Mouse (Mus musculus): ENCODE results near the gene Pfn1. TPM values are rescaled to one million over a fixed set of nuclear protein-coding genes. Genes with fewer than 3 reads are reported as not detected.

Pfn1 gene
- polyA plus RNA-seq, 1 experiment from 2014 or later: 1,843 TPM

DNA sequence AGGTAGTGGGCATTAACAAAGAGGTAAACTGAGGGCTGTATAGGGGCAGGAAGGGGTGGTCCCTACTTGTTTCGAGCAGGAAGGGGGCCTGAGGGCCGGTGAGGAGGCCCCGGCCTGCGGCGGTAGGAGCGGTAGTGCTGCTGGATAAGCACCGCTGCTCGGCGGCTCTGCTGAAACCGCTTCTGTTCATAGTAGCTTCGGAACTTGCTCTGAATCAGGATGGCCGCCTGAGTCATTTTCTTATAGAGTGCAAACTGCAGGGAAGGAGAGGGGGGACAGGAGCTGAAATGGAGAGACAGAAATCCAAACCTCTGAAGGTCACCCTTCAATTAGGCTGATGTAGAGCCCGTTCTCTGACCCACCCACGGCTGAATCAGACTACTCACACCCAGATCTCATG is 16.0 kb upstream of the Pfn1 start:
- H3K27me3 ChIP-seq (ENCODE audit: poor library complexity, severe bottlenecking): no peaks in the 10 kb centered on the region
- H3K36me3 ChIP-seq (replicated peaks): peaks cover 58% of the 10 kb centered on the region
- no peaks in the 10 kb centered on the region for H3K9me3 ChIP-seq
- peaks cover 47% of the 10 kb centered on the region for H3K4me1 ChIP-seq
- peak overlapping the region; percentile 96 for H3K27ac ChIP-seq
- DNase-seq (ENCODE audit: extremely low spot score, low spot score): no peak
- H3K4me3 ChIP-seq: peak overlapping the region; percentile 72
- 41% methylated on average over 14 of the region's 14 CpGs for WGBS

DNA sequence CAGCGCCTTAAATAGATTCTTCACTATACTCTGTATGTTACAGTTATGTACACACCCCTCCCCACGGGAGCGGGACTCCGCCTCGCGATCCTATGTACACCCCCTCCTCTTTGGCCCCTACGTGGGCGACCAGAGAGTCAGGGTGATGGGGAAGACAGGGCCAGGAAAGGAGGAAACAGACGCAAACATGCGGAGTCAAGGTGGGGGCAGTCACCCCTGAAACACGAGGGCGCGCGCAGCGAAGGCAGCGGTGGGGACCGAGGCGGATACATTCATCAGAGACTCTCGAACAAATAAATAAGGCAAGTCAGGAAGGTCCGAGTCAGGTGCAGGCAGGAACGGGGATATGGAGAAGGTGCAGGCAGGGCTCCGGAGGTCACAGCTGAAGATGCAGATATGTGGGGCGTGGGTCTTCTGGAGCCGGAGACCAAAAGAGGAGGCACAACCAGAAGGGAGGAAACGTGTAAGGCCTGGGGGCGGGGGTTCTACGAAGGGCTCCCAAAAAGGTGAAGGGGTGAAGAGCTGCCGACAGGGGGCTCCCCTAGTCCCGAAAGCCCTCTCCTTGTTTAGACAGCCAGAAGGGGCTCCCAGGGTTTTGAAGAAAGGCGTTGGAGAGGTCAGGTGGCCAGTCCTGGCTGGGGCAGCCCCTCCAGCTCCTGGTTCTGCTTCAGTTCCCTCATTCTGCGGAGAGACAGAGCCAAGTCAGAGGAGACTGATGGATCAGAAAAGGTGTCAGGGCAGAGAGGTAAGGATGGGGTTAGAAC is 15.3 kb upstream of the Pfn1 start:
- under 1% methylated on average over 31 of the region's 31 CpGs for WGBS
- H3K4me1 ChIP-seq: peaks cover 47% of the 10 kb centered on the region
- peak overlapping the region; percentile 96 for H3K27ac ChIP-seq
- DNase-seq (ENCODE audit: extremely low spot score, low spot score): peak; percentile 82
- no peaks in the 10 kb centered on the region for H3K9me3 ChIP-seq
- H3K4me3 ChIP-seq: peak overlapping the region; percentile 72
- peaks cover 59% of the 10 kb centered on the region for H3K36me3 ChIP-seq (replicated peaks)
- no peaks in the 10 kb centered on the region for H3K27me3 ChIP-seq (ENCODE audit: poor library complexity, severe bottlenecking)

DNA sequence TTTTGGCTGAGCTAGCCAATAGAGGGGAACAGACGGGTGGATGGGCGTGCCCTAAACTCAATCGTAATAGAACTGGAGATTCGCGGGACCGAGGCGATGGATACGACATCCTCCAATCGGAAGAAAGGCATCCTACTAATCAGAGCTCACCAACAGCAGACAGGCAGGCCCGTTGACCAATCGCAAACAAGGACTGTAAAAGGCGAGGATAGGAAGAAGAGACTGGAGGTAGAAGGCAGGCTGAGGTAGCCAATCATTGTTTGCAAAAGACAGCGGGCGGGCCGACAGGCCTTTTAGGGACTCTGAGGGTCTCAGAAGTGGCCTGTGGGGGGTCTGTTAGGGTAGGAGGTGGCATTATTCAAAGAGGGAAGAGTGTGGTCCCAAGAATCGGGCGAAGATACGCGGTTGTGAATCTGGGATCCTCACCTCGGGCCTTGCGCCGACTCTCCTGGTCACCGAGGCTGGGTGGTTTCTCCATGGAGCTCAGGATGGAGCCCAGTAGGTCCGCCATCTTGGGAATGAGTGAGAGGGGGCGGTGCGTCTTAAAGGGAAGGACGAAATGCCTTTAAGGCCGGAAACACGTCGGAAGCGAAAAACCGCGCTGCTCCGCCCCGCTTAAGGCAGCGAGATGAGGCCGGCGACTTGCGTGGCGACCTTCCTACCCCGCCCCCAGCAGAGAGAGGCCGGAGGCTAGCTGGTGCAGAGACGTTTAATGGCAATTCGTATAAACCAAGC is 14.5 kb upstream of the Pfn1 start, which contains the start of gene Spag7:
TSS of gene Spag7 (minus strand) at position 646 of the 735 bp plus-strand sequence.
- Histone ChIP-seq H3K36me3 (replicated peaks) (peaks cover 60% of the 10 kb centered on the region), H3K4me3 (peak within 1 kb of the TSS; percentile 72), H3K27ac (peak within 1 kb of the TSS; percentile 96), H3K27me3 (ENCODE audit: poor library complexity, severe bottlenecking) (no peaks in the 10 kb centered on the region), H3K9me3 (no peaks in the 10 kb centered on the region), H3K4me1 (peaks cover 47% of the 10 kb centered on the region)
- peak; percentile 96 for DNase-seq (ENCODE audit: extremely low spot score, low spot score)
- WGBS: under 1% methylated on average over 44 of the region's 44 CpGs

DNA sequence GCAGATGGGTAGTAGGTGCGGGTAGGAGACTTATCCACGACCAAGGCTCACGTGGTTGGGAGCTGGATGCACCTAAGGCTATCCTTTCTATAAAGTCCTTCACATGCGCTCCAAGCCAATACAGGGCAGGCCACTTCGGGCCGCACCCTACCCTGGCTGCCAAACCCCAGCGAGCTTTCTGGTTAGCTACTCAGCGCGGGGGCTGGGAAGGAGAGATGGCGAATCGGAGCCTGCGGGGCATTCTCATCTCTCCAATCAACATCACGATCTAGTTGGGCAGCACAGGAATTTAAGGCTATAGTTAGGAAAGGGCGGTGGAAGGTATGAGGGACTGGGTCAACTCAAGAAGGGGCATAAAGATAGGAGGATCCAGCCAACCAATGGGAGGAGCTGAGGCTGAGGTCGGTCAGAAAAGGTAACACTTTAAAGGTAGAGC is 13.9 kb upstream of the Pfn1 start:
- Histone ChIP-seq H3K4me1 (peaks cover 45% of the 10 kb centered on the region), H3K36me3 (replicated peaks) (peaks cover 61% of the 10 kb centered on the region)
- WGBS: 2% methylated on average over 15 of the region's 15 CpGs

DNA sequence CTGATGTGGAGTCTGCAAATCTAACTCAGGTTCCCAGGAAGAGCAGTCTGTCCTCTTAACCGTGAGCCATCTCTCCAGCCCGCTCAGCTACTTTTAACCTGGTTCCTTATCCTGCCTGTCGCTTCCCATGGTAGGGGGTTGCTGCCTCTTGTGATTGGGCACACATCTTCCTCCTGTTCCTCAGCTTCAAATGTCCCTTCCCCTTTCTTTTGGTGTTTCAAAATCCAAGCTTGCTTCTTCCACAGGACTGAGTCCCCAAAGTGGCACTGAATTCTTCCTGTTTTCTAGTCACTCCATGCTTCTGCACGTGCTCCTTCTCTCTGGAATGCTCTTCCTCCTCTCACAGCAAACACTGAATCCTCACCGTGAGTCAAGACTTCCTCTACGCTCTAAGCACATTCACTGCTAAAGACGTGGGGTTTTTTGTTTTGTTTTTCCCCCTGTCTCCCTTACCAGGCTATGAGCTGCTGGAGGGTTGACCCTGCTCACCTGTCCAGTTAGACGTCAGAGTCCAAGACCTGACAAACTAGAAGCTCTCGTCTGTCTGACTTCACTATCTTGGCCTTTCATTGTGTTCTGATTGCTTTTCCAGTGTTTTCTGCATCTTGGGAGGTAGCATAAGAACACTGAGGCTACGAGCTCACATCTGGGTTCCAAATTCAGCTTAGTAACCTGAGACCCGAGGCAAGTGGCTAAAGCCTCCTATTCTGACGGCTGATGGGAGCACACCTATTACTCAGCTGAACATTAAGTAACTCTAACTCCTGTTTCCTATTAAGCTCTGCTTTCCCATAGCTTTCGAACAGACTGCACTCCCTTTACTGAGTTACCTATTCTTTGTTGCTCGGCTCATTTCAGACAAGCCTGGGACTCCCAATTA is 13.1 kb upstream of the Pfn1 start:
- WGBS: 75% methylated on average over 14 of the region's 14 CpGs
- Histone ChIP-seq H3K36me3 (replicated peaks) (peaks cover 66% of the 10 kb centered on the region), H3K4me1 (peaks cover 47% of the 10 kb centered on the region), H3K27me3 (ENCODE audit: poor library complexity, severe bottlenecking) (no peaks in the 10 kb centered on the region), H3K4me3 (peak overlapping the region; percentile 72), H3K27ac (peak overlapping the region; percentile 96), H3K9me3 (no peaks in the 10 kb centered on the region)
- no peak for DNase-seq (ENCODE audit: extremely low spot score, low spot score)

More for the DNA sequence above, 13.9 kb upstream of the Pfn1 start:
- no peaks in the 10 kb centered on the region for H3K9me3 ChIP-seq
- H3K4me3 ChIP-seq: peak overlapping the region; percentile 72
- DNase-seq (ENCODE audit: extremely low spot score, low spot score): no peak
- H3K27ac ChIP-seq: peak overlapping the region; percentile 96
- H3K27me3 ChIP-seq (ENCODE audit: poor library complexity, severe bottlenecking): no peaks in the 10 kb centered on the region

DNA sequence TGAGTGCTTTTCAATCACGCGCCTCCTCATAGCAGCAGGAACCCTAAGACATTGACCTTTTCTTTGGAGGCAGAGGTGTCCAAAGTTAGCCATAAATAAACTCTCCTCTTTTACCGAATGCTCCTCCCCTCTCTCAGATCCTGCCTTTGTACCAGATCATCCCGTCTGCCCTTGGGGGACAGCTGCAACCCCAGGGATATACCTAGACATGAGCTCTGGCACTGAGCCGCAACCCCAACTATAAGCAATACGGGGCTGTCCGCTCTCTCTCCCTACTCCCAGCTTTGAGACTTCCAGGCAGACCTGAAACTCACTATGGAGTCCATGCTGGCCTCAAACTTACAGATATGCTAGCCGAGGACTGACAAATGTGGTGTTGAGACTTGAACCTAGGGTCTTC is 12.2 kb upstream of the Pfn1 start:
- H3K36me3 ChIP-seq (replicated peaks): peaks cover 66% of the 10 kb centered on the region
- H3K27me3 ChIP-seq (ENCODE audit: poor library complexity, severe bottlenecking): no peaks in the 10 kb centered on the region
- 96% methylated on average over 8 of the region's 8 CpGs for WGBS
- H3K4me3 ChIP-seq: no peak overlapping the region
- H3K4me1 ChIP-seq: peaks cover 44% of the 10 kb centered on the region
- no peak overlapping the region for H3K27ac ChIP-seq
- DNase-seq (ENCODE audit: extremely low spot score, low spot score): no peak
- H3K9me3 ChIP-seq: no peaks in the 10 kb centered on the region

DNA sequence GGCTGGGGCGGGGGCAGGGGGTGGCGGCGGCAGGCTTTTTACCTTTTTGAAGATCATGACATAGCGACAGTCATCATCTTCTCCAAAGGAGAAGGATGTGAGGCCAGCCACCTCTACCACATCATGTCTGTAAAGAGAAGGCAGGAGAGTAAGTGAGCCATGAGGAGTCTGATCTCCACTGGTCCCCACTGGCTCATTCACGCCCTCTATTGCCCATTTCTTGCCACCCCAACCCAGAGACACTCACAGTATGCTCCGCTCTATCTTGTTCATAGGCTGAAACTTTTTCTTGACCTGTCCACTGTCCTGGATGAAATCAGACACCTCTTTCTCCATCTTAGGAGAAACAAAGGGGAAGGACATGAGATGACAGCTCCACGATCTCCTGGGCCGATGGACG is 10.3 kb upstream of the Pfn1 start:
- DNase-seq (ENCODE audit: extremely low spot score, low spot score): no peak
- Histone ChIP-seq H3K4me3 (no peak overlapping the region), H3K36me3 (replicated peaks) (peaks cover 76% of the 10 kb centered on the region), H3K4me1 (peaks cover 25% of the 10 kb centered on the region), H3K27ac (no peak overlapping the region), H3K9me3 (no peaks in the 10 kb centered on the region), H3K27me3 (ENCODE audit: poor library complexity, severe bottlenecking) (no peaks in the 10 kb centered on the region)
- WGBS: 94% methylated on average over 9 of the region's 9 CpGs

DNA sequence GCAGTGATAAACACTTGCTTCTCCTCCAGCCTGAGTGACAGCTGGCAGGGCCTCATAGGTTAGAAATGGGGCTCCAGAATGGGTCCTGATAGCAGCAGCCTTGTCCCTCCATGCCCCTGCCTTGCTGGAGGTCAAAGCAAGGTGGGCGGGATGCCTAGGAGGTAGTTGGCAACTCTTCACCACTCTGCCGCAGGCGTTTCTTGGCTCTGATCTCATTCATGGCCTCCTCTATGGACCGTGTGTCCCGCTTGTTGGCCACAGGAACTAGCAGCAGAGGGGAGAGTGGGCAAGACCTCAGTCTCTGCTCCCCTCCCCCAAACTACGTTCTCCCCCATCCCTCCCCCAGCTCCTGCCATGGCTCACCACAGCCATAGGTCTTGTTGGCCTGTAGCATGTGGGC is 9.5 kb upstream of the Pfn1 start:
- no peaks in the 10 kb centered on the region for H3K27me3 ChIP-seq (ENCODE audit: poor library complexity, severe bottlenecking)
- peaks cover 82% of the 10 kb centered on the region for H3K36me3 ChIP-seq (replicated peaks)
- H3K9me3 ChIP-seq: no peaks in the 10 kb centered on the region
- H3K4me1 ChIP-seq: peaks cover 22% of the 10 kb centered on the region
- DNase-seq (ENCODE audit: extremely low spot score, low spot score): no peak
- WGBS: 91% methylated on average over 6 of the region's 6 CpGs
- H3K4me3 ChIP-seq: no peak overlapping the region
- no peak overlapping the region for H3K27ac ChIP-seq

DNA sequence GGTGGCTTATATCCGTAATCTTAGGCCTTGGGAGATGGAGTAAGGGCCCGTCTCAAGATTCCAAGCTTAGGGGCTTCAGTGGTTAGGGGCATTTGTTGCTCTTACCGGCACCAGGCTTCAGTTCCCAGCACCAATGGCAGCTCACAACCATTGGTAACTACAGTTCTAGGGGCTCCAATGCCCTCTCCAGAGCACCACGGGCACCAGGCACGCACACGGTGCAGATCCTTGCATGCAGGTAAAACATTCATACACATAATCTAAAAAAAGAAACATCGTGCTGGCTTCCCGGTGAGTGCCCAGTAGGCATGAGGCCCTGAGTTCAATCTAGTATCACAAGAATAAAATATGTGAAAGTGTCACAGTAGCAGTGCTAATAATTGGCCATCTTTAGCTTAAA is 8.7 kb upstream of the Pfn1 start:
- 89% methylated on average over 8 of the region's 8 CpGs for WGBS
- no peaks in the 10 kb centered on the region for H3K27me3 ChIP-seq (ENCODE audit: poor library complexity, severe bottlenecking)
- H3K9me3 ChIP-seq: no peaks in the 10 kb centered on the region
- H3K4me3 ChIP-seq: no peak overlapping the region
- peaks cover 27% of the 10 kb centered on the region for H3K4me1 ChIP-seq
- H3K36me3 ChIP-seq (replicated peaks): peaks cover 82% of the 10 kb centered on the region
- DNase-seq (ENCODE audit: extremely low spot score, low spot score): no peak
- H3K27ac ChIP-seq: no peak overlapping the region

DNA sequence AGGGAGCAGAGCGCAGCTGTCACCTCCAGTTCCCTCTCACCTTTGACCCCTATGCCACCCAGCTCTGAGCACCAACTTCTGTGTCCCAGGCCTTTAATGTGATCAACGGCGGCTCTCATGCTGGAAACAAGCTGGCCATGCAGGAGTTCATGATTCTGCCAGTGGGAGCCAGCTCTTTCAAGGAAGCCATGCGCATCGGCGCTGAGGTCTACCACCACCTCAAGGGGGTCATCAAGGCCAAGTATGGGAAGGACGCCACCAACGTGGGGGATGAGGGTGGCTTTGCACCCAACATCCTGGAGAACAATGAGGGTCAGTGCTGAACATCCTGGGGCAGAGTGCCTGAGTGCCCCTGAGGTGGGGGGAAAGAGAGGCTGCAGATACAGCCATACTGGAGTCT is 6.1 kb upstream of the Pfn1 start:
- Histone ChIP-seq H3K27ac (no peak overlapping the region), H3K27me3 (ENCODE audit: poor library complexity, severe bottlenecking) (no peaks in the 10 kb centered on the region), H3K36me3 (replicated peaks) (peaks cover 63% of the 10 kb centered on the region), H3K4me1 (peaks cover 37% of the 10 kb centered on the region), H3K4me3 (no peak overlapping the region), H3K9me3 (no peaks in the 10 kb centered on the region)
- no peak for DNase-seq (ENCODE audit: extremely low spot score, low spot score)
- 93% methylated on average over 8 of the region's 8 CpGs for WGBS

DNA sequence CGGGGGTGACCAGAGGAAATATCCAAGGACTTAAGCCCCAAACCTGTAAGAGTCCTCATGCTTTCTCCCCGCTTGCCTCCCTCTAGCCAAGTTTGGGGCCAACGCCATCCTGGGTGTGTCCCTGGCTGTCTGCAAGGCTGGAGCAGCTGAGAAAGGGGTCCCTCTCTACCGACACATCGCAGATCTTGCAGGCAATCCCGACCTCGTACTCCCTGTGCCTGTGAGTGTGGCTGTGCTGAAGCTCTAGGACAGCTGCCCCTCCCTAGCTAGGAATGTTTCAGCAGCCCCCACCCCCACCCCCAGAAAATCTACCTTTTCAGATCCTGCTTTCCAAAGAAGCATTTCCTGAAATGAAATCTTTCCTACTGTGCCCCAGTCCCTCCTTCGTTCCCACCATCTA is 4.5 kb upstream of the Pfn1 start:
- Histone ChIP-seq H3K4me3 (no peak overlapping the region), H3K27ac (no peak overlapping the region), H3K36me3 (replicated peaks) (peaks cover 47% of the 10 kb centered on the region), H3K4me1 (peaks cover 44% of the 10 kb centered on the region), H3K9me3 (no peaks in the 10 kb centered on the region), H3K27me3 (ENCODE audit: poor library complexity, severe bottlenecking) (no peaks in the 10 kb centered on the region)
- no peak for DNase-seq (ENCODE audit: extremely low spot score, low spot score)
- 87% methylated on average over 8 of the region's 8 CpGs for WGBS

DNA sequence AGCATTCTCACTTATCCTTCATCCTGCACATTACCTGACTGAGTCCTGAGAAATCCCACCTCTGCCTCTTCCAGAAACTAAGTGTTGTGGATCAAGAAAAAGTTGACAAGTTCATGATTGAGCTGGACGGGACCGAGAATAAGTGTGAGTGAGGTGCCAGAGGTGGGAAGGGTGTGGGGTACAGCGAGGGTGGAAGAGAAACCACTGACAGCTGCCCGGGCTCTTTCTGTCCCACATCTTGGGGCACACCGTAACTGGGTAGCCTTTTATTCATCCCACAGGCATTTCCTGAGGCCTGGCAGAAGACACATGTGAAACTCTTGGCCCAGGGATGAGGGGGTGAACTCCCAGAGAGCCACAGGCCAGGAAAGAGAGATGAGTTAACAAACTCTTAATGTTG is 4.1 kb upstream of the Pfn1 start:
- Histone ChIP-seq H3K27me3 (ENCODE audit: poor library complexity, severe bottlenecking) (no peaks in the 10 kb centered on the region), H3K36me3 (replicated peaks) (peaks cover 43% of the 10 kb centered on the region), H3K4me1 (peaks cover 44% of the 10 kb centered on the region), H3K4me3 (0 out of 2 replicates have a peak overlapping the region, but pooled peaks have one; percentile 99), H3K9me3 (no peaks in the 10 kb centered on the region), H3K27ac (no peak overlapping the region)
- 91% methylated on average over 5 of the region's 5 CpGs for WGBS
- DNase-seq (ENCODE audit: extremely low spot score, low spot score): no peak
